Mouse (Mus musculus): Measurements from ENCODE around the gene Il18bp. TPM values are rescaled to one million over a fixed set of nuclear protein-coding genes. Genes with fewer than 3 reads are reported as not detected.
A peak's percentile ranks its signal among the peaks of the same experiment; 100 is the strongest.

Il18bp gene
- polyA plus RNA-seq, 1 experiment from 2014 or later: 3.0 TPM

- no peak overlapping the region for H3K4me3 ChIP-seq
- no peak overlapping the region for H3K27ac ChIP-seq (replicated peaks)
- WGBS: 93% methylated on average over 15 of the region's 15 CpGs
- H3K27me3 ChIP-seq (replicated peaks; ENCODE audit: low read depth, poor library complexity, severe bottlenecking): no peaks in the 10 kb centered on the region
- H3K9me3 ChIP-seq: no peaks in the 10 kb centered on the region
- peaks cover 100% of the 10 kb centered on the region for H3K36me3 ChIP-seq (replicated peaks)
- H3K4me1 ChIP-seq: no peaks in the 10 kb centered on the region
- no peak for DNase-seq (ENCODE audit: low spot score)
These were observed 18.9 kb downstream of the Il18bp start for GRCm38 (mm10) chr7:101999461-102000151.

- H3K4me3 ChIP-seq: no peak overlapping the region
- DNase-seq (ENCODE audit: low spot score): peak; percentile 80
- H3K27me3 ChIP-seq (replicated peaks; ENCODE audit: low read depth, poor library complexity, severe bottlenecking): no peaks in the 10 kb centered on the region
- H3K4me1 ChIP-seq: no peaks in the 10 kb centered on the region
- 77% methylated on average over 14 of the region's 14 CpGs for WGBS
- H3K36me3 ChIP-seq (replicated peaks): peaks cover 100% of the 10 kb centered on the region
- no peak overlapping the region for H3K27ac ChIP-seq (replicated peaks)
- no peaks in the 10 kb centered on the region for H3K9me3 ChIP-seq
These were observed 20.1 kb downstream of the Il18bp start for GRCm38 (mm10) chr7:101998194-101998927.

GRCm38 (mm10) chr7:101994241-101994640, 24.2 kb downstream of the Il18bp start:
- peaks cover 100% of the 10 kb centered on the region for H3K36me3 ChIP-seq (replicated peaks)
- 92% methylated on average over 3 of the region's 3 CpGs for WGBS

GRCm38 (mm10) chr7:101985081-101985480, 33.4 kb downstream of the Il18bp start:
- Histone ChIP-seq H3K4me1 (0 out of 2 replicates have a peak, but pooled peaks cover 2% of the 10 kb centered on the region), H3K9me3 (no peaks in the 10 kb centered on the region), H3K27ac (replicated peaks) (no peak overlapping the region), H3K27me3 (replicated peaks; ENCODE audit: low read depth, poor library complexity, severe bottlenecking) (no peaks in the 10 kb centered on the region), H3K36me3 (replicated peaks) (peaks cover 91% of the 10 kb centered on the region), H3K4me3 (no peak overlapping the region)
- DNase-seq (ENCODE audit: low spot score): no peak
- WGBS: 89% methylated on average over 3 of the region's 3 CpGs

More at GRCm38 (mm10) chr7:101994241-101994640, 24.2 kb downstream of the Il18bp start:
- H3K27me3 ChIP-seq (replicated peaks; ENCODE audit: low read depth, poor library complexity, severe bottlenecking): no peaks in the 10 kb centered on the region
- no peaks in the 10 kb centered on the region for H3K4me1 ChIP-seq
- DNase-seq (ENCODE audit: low spot score): no peak
- no peaks in the 10 kb centered on the region for H3K9me3 ChIP-seq
- no peak overlapping the region for H3K4me3 ChIP-seq
- H3K27ac ChIP-seq (replicated peaks): no peak overlapping the region

DNA sequence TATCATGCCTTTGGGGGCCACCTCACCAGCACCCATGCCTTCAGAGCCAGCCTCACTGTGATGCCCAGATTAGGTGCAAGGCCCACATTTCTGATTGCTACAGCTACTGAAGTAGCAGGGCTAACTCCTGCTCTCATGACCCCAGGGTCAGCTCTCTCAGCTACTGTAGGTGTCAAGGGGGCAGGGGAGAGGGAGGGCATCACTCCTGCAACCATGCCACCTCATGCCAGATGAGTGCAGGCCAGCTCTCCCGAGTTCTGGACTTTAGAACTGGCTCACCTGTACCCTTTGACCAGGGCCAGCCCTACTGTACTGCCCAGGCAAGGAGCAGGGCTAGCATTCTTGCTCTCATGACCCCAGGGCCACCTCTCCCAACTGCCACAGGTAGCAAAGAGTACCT, 35.8 kb downstream of the Il18bp start:
- Histone ChIP-seq H3K4me1 (0 out of 2 replicates have a peak, but pooled peaks cover 2% of the 10 kb centered on the region), H3K27ac (replicated peaks) (no peak overlapping the region), H3K9me3 (no peaks in the 10 kb centered on the region), H3K36me3 (replicated peaks) (peaks cover 78% of the 10 kb centered on the region), H3K27me3 (replicated peaks; ENCODE audit: low read depth, poor library complexity, severe bottlenecking) (no peaks in the 10 kb centered on the region), H3K4me3 (no peak overlapping the region)
- no peak for DNase-seq (ENCODE audit: low spot score)
- WGBS: 73% methylated on average over 1 of the region's 1 CpGs

GRCm38 (mm10) chr7:101974505-101974904, 44.0 kb downstream of the Il18bp start:
- peaks cover 50% of the 10 kb centered on the region for H3K36me3 ChIP-seq (replicated peaks)

GRCm38 (mm10) chr7:101973730-101974129, 44.8 kb downstream of the Il18bp start:
- WGBS: 49% methylated on average over 3 of the region's 3 CpGs
- peak overlapping the region; percentile 99 for H3K27ac ChIP-seq (replicated peaks)
- H3K4me3 ChIP-seq: peak overlapping the region; percentile 39
- no peaks in the 10 kb centered on the region for H3K9me3 ChIP-seq
- H3K36me3 ChIP-seq (replicated peaks): peaks cover 45% of the 10 kb centered on the region
- peak; percentile 64 for DNase-seq (ENCODE audit: low spot score)
- no peaks in the 10 kb centered on the region for H3K27me3 ChIP-seq (replicated peaks; ENCODE audit: low read depth, poor library complexity, severe bottlenecking)
- peaks cover 59% of the 10 kb centered on the region for H3K4me1 ChIP-seq

More at GRCm38 (mm10) chr7:101974505-101974904, 44.0 kb downstream of the Il18bp start:
- WGBS: 45% methylated on average over 2 of the region's 2 CpGs
- Histone ChIP-seq H3K27ac (replicated peaks) (peak overlapping the region; percentile 99), H3K4me3 (0 out of 2 replicates have a peak overlapping the region, but pooled peaks have one; percentile 39), H3K4me1 (peaks cover 51% of the 10 kb centered on the region), H3K27me3 (replicated peaks; ENCODE audit: low read depth, poor library complexity, severe bottlenecking) (no peaks in the 10 kb centered on the region), H3K9me3 (no peaks in the 10 kb centered on the region)
- peak; percentile 25 for DNase-seq (ENCODE audit: low spot score)

GRCm38 (mm10) chr7:101971721-101972120, 46.8 kb downstream of the Il18bp start:
- WGBS: 46% methylated on average over 2 of the region's 2 CpGs
- H3K36me3 ChIP-seq (replicated peaks): peaks cover 34% of the 10 kb centered on the region
- no peaks in the 10 kb centered on the region for H3K27me3 ChIP-seq (replicated peaks; ENCODE audit: low read depth, poor library complexity, severe bottlenecking)

DNA sequence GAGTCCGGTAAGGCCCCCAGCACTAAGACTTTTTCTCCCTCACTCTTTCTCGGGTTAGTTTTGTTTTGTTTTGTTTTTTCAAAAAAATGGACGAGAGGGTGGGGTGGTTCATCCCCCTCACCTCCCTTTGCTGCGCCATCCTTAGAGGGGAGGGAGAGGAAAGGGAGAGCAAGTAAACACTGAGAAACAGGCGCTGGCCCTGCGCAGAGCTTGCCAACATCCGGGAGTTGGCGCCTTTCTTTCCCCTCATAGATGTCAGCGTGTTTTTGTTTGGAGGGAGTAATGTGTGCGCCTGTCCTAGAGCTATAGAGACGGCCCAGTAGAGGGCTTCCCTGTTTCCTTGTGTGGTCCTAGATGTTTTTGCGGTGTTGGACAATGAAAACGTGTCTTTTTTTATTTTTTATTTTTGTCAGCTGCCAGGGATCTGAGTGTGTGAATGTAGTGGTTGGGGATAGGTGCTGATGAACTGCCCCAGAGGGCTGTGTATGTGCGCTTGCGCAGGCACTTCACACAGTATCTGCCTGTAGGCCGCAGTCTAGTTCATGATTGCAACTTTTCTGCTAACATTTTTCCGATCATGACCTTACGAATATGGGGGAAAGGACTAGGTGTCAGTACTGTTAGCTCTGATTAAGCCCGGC, 47.5 kb downstream of the Il18bp start:
- 8% methylated on average over 19 of the region's 19 CpGs for WGBS
- Histone ChIP-seq H3K4me3 (peak overlapping the region; percentile 70), H3K4me1 (peaks cover 65% of the 10 kb centered on the region)

More at GRCm38 (mm10) chr7:101971721-101972120, 46.8 kb downstream of the Il18bp start:
- peak overlapping the region; percentile 99 for H3K27ac ChIP-seq (replicated peaks)
- peak overlapping the region; percentile 70 for H3K4me3 ChIP-seq
- no peaks in the 10 kb centered on the region for H3K9me3 ChIP-seq
- DNase-seq (ENCODE audit: low spot score): no peak
- H3K4me1 ChIP-seq: peaks cover 65% of the 10 kb centered on the region

GRCm38 (mm10) chr7:101970429-101970775, 48.1 kb downstream of the Il18bp start:
- H3K9me3 ChIP-seq: no peaks in the 10 kb centered on the region
- under 1% methylated on average over 17 of the region's 17 CpGs for WGBS
- peak overlapping the region; percentile 70 for H3K4me3 ChIP-seq
- H3K4me1 ChIP-seq: peaks cover 68% of the 10 kb centered on the region
- H3K27ac ChIP-seq (replicated peaks): peak overlapping the region; percentile 99
- peaks cover 21% of the 10 kb centered on the region for H3K36me3 ChIP-seq (replicated peaks)
- no peaks in the 10 kb centered on the region for H3K27me3 ChIP-seq (replicated peaks; ENCODE audit: low read depth, poor library complexity, severe bottlenecking)
- DNase-seq (ENCODE audit: low spot score): peak; percentile 82

More for the DNA sequence above, 47.5 kb downstream of the Il18bp start:
- H3K36me3 ChIP-seq (replicated peaks): peaks cover 26% of the 10 kb centered on the region
- H3K27ac ChIP-seq (replicated peaks): peak overlapping the region; percentile 99
- no peaks in the 10 kb centered on the region for H3K9me3 ChIP-seq
- no peaks in the 10 kb centered on the region for H3K27me3 ChIP-seq (replicated peaks; ENCODE audit: low read depth, poor library complexity, severe bottlenecking)
- DNase-seq (ENCODE audit: low spot score): peak; percentile 70

- WGBS: under 1% methylated on average over 53 of the region's 53 CpGs
- Histone ChIP-seq H3K27me3 (replicated peaks; ENCODE audit: low read depth, poor library complexity, severe bottlenecking) (no peaks in the 10 kb centered on the region), H3K4me1 (peaks cover 63% of the 10 kb centered on the region), H3K27ac (replicated peaks) (peak overlapping the region; percentile 99), H3K4me3 (peak overlapping the region; percentile 70), H3K9me3 (no peaks in the 10 kb centered on the region), H3K36me3 (replicated peaks) (peaks cover 17% of the 10 kb centered on the region; the same call in 1 of the 2 replicates)
- DNase-seq (ENCODE audit: low spot score): peak; percentile 91
These were observed 48.6 kb downstream of the Il18bp start for GRCm38 (mm10) chr7:101969694-101970428.

- no peaks in the 10 kb centered on the region for H3K27me3 ChIP-seq (replicated peaks; ENCODE audit: low read depth, poor library complexity, severe bottlenecking)
- no peaks in the 10 kb centered on the region for H3K9me3 ChIP-seq
- DNase-seq (ENCODE audit: low spot score): no peak
- peaks cover 52% of the 10 kb centered on the region for H3K4me1 ChIP-seq
- WGBS: 57% methylated on average over 2 of the region's 2 CpGs
- peak overlapping the region; percentile 70 for H3K4me3 ChIP-seq
- peaks cover 13% of the 10 kb centered on the region; the same call in 1 of the 2 replicates for H3K36me3 ChIP-seq (replicated peaks)
- H3K27ac ChIP-seq (replicated peaks): peak overlapping the region; percentile 99
These were observed 49.7 kb downstream of the Il18bp start for GRCm38 (mm10) chr7:101968751-101969150.

Data from embryonic facial prominence, embryonic 10.5 days (tissue).